Mouse (Mus musculus) C2C12 (cell line): ENCODE data around the gene Erc1.

ENCODE experiments used
- CTCF ChIP-seq: IDR thresholded peaks from one replicate; pipeline ENCODE4 v1.5.1; 2011; ENCODE audit not compliant: control insufficient read depth, insufficient read depth, insufficient read length
- FOSL1 ChIP-seq: IDR thresholded peaks from one replicate; pipeline ENCODE4 v1.8.0; 2011; ENCODE audit warnings: mild to moderate bottlenecking, low read length; ENCODE audit not compliant: poor library complexity, insufficient read depth, severe bottlenecking
- MYOD1 ChIP-seq: IDR thresholded peaks from one replicate; pipeline ENCODE4 v1.6.1; 2011; ENCODE audit warnings: low read depth; ENCODE audit not compliant: control insufficient read depth, insufficient read length
- MYOG ChIP-seq: IDR thresholded peaks from one replicate; pipeline ENCODE4 v1.6.1; 2011; ENCODE audit not compliant: control insufficient read depth, insufficient read length; ENCODE audit errors: extremely low read depth
- USF1 ChIP-seq: IDR thresholded peaks from one replicate; pipeline ENCODE4 v1.6.1; 2011; ENCODE audit warnings: low read depth, mild to moderate bottlenecking, control low read depth, moderate library complexity

GRCm38 (mm10) chr6:119535867-119536266 is 312.1 kb downstream of the Erc1 start:
- TF ChIP-seq CTCF, result no peak
- TF ChIP-seq MYOD1, result no peak
- TF ChIP-seq FOSL1, result no peak
- no peak for TF ChIP-seq MYOG
- TF ChIP-seq USF1, result no peak
